Mouse (Mus musculus) lung, postnatal 0 days (tissue): ENCODE results near the gene Fam149a.

Source experiments
- CTCF ChIP-seq: IDR thresholded peaks from 2 replicates; pipeline ENCODE4 v1.5.1; 2016; ENCODE audit warnings: antibody characterized with exemption, mild to moderate bottlenecking
- EP300 ChIP-seq: IDR thresholded peaks from 2 replicates; pipeline ENCODE4 v1.6.1; 2016; ENCODE audit warnings: antibody characterized with exemption, mild to moderate bottlenecking, control low read depth

GRCm38 (mm10) chr8:45302390-45302789, 79.7 kb downstream of the Fam149a start:
- TF ChIP-seq CTCF: no peak
- no peak for TF ChIP-seq EP300
